Mouse (Mus musculus) G1E (cell line): ENCODE measurements around the gene Dpyd. TPM values are rescaled to one million over a fixed set of nuclear protein-coding genes. Genes with fewer than 3 reads are reported as not detected.

ENCODE experiments used
- ATAC-seq: 2 replicates; pipeline ENCODE4 v1.8.0; 2016; ENCODE audit warnings: mild to moderate bottlenecking; ENCODE audit not compliant: insufficient number of reproducible peaks, poor library complexity, low FRiP score, severe bottlenecking; ENCODE audit errors: extremely low read depth
- DNase-seq: peaks from one replicate; pipeline ENCODE4 v3.0.0; 2012; ENCODE audit warnings: low spot score
- H3K27me3 ChIP-seq: 2 replicates; pipeline ENCODE4 v1.6.1; 2012; ENCODE audit warnings: mild to moderate bottlenecking, low read length, inconsistent platforms; ENCODE audit not compliant: insufficient read depth
- H3K36me3 ChIP-seq: replicated peaks from 2 replicates; pipeline ENCODE3; 2012; ENCODE audit warnings: mild to moderate bottlenecking, inconsistent platforms
- H3K4me1 ChIP-seq: 2 replicates; pipeline ENCODE4 v1.6.1; 2012; ENCODE audit warnings: low read depth, low read length, inconsistent platforms, mixed read lengths; ENCODE audit not compliant: insufficient read depth
- H3K4me3 ChIP-seq: 2 replicates; pipeline ENCODE4 v1.5.1; 2012; ENCODE audit warnings: low read depth, mild to moderate bottlenecking, inconsistent platforms, low read length, moderate library complexity, mixed read lengths
- H3K9me3 ChIP-seq: replicated peaks from 2 replicates; pipeline ENCODE4 v1.6.1; 2012; ENCODE audit warnings: inconsistent platforms
- CTCF ChIP-seq: IDR thresholded peaks from 2 replicates; pipeline ENCODE4 v1.5.1; 2012; ENCODE audit warnings: low read depth, low read length, inconsistent platforms, mixed read lengths
- GATA1 ChIP-seq: IDR thresholded peaks from 2 replicates; pipeline ENCODE4 v1.6.1; 2012; ENCODE audit warnings: borderline replicate concordance, low read length, inconsistent platforms, mixed read lengths
- GATA2 ChIP-seq: IDR thresholded peaks from 2 replicates; pipeline ENCODE4 v1.6.1; 2012; ENCODE audit warnings: low read depth, low read length, inconsistent platforms, borderline replicate concordance
- POLR2AphosphoS5 ChIP-seq: IDR thresholded peaks from 2 replicates; pipeline ENCODE4 v1.6.1; 2012; ENCODE audit warnings: low read depth, low read length, inconsistent platforms; ENCODE audit not compliant: insufficient replicate concordance
- TAL1 ChIP-seq: conservative IDR thresholded peaks from 2 replicates; pipeline ENCODE4 v1.6.1; 2012; ENCODE audit warnings: low read depth, low read length, inconsistent platforms, mixed read lengths
- polyA plus RNA-seq: library from polyadenylated mRNA; stranded (reverse); fragments of >175 nt; gene quantifications from 2 replicates; pipeline ENCODE4 v1.2.3, GENCODE M21; 2012
- total RNA-seq, 2 experiments: library from RNA; stranded (forward) in 1 of 2; stranded (reverse) in 1 of 2; fragments of 200-1000 nt in 1 of 2; fragments of >200 nt in 1 of 2; fragmentation: Nextera tagmentation in 1 of 2; gene quantifications; 2 replicates each; pipeline ENCODE4 v1.2.3; 2014 to 2017

Gene Dpyd
- total and polyA plus RNA-seq, 3 experiments: 0.16 TPM; not detected in 2

DNA sequence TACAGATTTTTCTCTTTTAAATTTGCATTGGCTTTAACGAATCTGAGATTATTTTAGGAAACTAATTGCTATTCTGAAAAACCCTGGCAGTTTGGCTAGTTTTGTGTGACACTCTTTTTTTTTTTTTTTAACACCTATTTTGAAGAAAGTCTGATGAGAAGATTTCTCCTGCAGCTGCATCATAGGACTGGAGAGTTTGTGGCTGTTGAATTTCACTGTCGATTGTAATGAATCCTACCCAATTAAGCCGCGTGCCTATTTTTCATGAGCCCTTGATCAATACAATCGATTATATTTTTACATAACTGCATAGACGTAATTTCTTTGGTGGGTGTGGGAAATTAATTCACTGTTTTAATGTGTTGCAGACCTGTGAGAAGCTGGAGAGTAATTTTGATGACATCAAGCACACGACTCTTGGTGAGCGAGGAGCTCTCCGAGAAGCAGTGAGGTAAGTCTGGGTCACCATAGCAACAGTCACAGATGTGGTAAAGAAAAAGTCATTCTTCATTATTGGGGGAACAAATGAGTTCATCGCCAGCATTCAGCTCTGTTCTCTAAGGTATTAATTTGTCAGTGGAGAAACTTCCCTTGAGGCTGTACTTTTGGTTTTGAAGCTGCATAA, 112.3 kb downstream of the Dpyd start:
- Histone ChIP-seq H3K27me3 (no peaks in the 10 kb centered on the region), H3K4me3 (no peak overlapping the region), H3K36me3 (no peaks in the 10 kb centered on the region), H3K4me1 (no peaks in the 10 kb centered on the region), H3K9me3 (peaks cover 3% of the 10 kb centered on the region; the same call in 1 of the 2 replicates)
- DNase-seq (no peak), ATAC-seq (no peak)
- TF ChIP-seq CTCF (no peak), GATA2 (no peak), GATA1 (no peak), TAL1 (no peak), POLR2AphosphoS5 (no peak)

DNA sequence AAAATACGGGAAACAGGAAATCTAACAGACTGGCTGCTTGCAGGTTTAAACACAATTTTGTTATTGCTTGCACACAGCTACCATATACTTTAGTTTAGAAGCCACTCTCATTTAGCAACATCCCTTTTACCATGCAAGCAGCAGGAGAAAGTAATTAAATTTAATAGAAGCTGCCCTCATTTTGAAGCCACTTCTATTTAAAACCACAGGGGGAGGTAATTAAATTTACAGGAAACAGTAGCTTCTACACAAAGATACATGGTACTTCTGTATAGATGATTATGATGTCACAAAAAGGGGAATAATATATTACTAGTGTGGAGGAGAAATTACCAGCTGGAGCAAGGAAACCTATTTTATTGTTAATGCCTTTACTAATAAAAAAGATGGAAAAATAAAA, 113.5 kb downstream of the Dpyd start:
- DNase-seq (no peak), ATAC-seq (no peak)
- peaks cover 3% of the 10 kb centered on the region; the same call in 1 of the 2 replicates for H3K9me3 ChIP-seq
- no peak overlapping the region for H3K4me3 ChIP-seq
- H3K27me3 ChIP-seq: no peaks in the 10 kb centered on the region
- no peaks in the 10 kb centered on the region for H3K4me1 ChIP-seq
- no peaks in the 10 kb centered on the region for H3K36me3 ChIP-seq
- TF ChIP-seq POLR2AphosphoS5 (no peak), TAL1 (no peak), CTCF (no peak), GATA2 (no peak), GATA1 (no peak)

DNA sequence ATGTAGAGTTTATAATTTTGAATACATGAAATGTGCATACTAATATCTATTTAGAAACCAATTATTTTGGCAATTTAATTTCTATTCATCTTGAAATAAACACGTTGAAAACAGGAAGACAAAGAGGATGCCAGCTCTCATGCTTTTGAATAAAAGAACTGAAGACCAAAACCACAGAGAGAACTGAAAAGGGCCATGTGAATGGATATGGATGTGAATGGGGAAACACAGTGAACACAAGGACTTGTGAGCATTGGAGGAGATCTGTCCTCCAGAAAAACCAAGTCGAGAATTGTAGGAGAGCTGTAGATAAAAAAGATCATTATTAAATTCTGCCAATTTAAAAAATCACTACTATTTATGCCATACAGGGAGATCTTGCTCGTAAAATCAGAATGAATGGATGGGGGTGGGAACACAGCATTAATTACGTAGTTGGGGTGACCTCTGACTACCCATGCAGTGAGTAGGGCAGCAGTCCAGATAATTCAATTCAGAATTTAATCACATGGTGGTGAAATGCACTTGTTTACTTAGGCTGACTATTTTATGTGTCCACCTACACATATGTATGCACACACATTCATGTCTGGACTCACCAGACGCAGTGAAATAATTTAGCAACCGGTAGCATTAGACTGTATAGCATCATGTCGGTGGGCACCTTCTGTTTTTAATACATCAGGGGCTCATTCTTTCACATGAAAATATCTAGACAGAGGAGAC, 114.3 kb downstream of the Dpyd start:
- no peak overlapping the region for H3K4me3 ChIP-seq
- H3K4me1 ChIP-seq: no peaks in the 10 kb centered on the region
- no peaks in the 10 kb centered on the region for H3K36me3 ChIP-seq
- peaks cover 3% of the 10 kb centered on the region; the same call in 1 of the 2 replicates for H3K9me3 ChIP-seq
- TF ChIP-seq TAL1 (no peak), POLR2AphosphoS5 (no peak), GATA1 (no peak), GATA2 (no peak), CTCF (no peak)
- no peaks in the 10 kb centered on the region for H3K27me3 ChIP-seq
- ATAC-seq (no peak), DNase-seq (no peak)

DNA sequence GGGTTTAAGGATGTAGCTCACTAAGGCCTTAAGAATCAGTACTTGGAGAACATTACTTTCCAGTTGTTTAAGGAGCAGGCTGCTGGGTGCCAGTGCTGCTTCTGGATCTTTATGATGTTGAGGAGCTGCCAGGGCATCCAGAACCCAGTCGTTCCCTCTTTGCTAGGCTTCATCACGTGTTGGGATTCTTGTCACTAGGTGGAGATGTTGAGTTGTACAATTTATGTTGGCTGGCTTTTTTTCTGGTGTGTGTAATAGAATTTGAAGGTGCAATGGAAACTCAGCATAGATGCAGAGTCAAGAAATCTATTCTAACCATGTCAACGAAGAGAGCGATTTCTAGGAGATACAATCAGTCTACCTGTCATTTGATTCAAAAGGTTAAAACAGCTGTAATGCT, 118.9 kb downstream of the Dpyd start:
- Histone ChIP-seq H3K27me3 (no peaks in the 10 kb centered on the region), H3K36me3 (no peaks in the 10 kb centered on the region), H3K9me3 (no peaks in the 10 kb centered on the region), H3K4me1 (no peaks in the 10 kb centered on the region), H3K4me3 (no peak overlapping the region)
- no peak for TF ChIP-seq CTCF
- no peak for TF ChIP-seq GATA2
- no peak for TF ChIP-seq GATA1
- TF ChIP-seq POLR2AphosphoS5: no peak
- no peak for TF ChIP-seq TAL1
- DNase-seq: no peak
- no peak for ATAC-seq

DNA sequence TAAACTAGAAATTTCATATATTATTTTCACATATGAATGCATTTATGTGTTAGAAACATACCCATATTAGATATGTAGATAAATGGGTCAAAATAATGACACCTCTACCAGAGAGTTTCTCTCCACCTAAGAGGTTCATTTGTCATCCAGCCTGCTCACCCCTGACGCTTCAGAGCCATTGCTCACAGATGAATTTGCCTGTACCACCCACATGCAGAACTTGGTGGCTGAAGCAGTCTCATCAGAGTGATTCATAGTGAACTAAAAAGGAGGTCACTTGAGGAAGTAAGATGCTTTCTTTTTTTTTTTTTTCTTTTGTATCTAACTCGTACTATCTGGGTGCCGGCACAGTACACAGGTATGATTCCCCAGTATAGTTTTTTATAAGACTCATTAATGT, 188.3 kb downstream of the Dpyd start:
- Histone ChIP-seq H3K4me1 (no peaks in the 10 kb centered on the region), H3K27me3 (no peaks in the 10 kb centered on the region), H3K4me3 (no peak overlapping the region), H3K36me3 (no peaks in the 10 kb centered on the region), H3K9me3 (no peaks in the 10 kb centered on the region; the same call in 1 of the 2 replicates)
- no peak for ATAC-seq
- DNase-seq: no peak
- TF ChIP-seq GATA1: no peak

DNA sequence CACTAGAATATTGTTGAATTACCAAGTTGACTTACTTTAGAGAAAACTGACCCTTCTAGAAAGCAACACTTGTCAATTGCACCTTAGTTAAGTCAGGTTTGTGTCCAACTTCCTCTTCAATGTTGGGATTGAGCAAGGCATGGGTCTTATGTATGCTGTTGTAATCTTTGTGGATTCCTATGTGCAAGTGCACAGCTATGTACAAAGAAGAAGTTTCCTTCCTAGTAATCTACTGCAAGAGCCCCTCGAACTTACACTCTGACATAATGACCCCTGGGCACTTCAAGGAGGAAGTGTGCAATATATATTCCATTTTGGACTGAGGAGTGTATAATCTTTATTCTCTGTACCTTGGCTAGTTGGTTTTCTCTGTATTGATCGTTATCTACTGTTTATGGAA, 191.7 kb downstream of the Dpyd start:
- Histone ChIP-seq H3K27me3 (no peaks in the 10 kb centered on the region), H3K36me3 (no peaks in the 10 kb centered on the region), H3K9me3 (no peaks in the 10 kb centered on the region; the same call in 1 of the 2 replicates), H3K4me3 (no peak overlapping the region), H3K4me1 (no peaks in the 10 kb centered on the region)
- no peak for TF ChIP-seq TAL1
- TF ChIP-seq GATA2: no peak
- no peak for TF ChIP-seq POLR2AphosphoS5
- TF ChIP-seq GATA1: no peak
- TF ChIP-seq CTCF: no peak
- DNase-seq (no peak), ATAC-seq (no peak)
